Mouse (Mus musculus) thymus, postnatal 10 days (tissue): ENCODE data around the gene 4930579F01Rik.

Experiments
- DNase-seq, 2 experiments: peaks; one replicate each; pipeline ENCODE4 v3.0.0; 2021; ENCODE audit warnings: low spot score in 2 of 2

4930579F01Rik gene

GRCm38 (mm10) chr3:138216091-138216490 lies 22.5 kb upstream of the 4930579F01Rik start:
- DNase-seq: no peak

GRCm38 (mm10) chr3:138215395-138215989 lies 21.9 kb upstream of the 4930579F01Rik start:
- DNase-seq: no peak

- DNase-seq: no peak
These were observed 18.9 kb upstream of the 4930579F01Rik start for GRCm38 (mm10) chr3:138212431-138212951.

- no peak for DNase-seq
These were observed 16.9 kb upstream of the 4930579F01Rik start for GRCm38 (mm10) chr3:138210432-138211075.

GRCm38 (mm10) chr3:138208821-138209220 lies 15.2 kb upstream of the 4930579F01Rik start:
- no peak for DNase-seq

- no peak for DNase-seq
These were observed 5.1 kb upstream of the 4930579F01Rik start for GRCm38 (mm10) chr3:138198722-138199068.

- peak; percentile 55 to 85 for DNase-seq
These were observed 4.5 kb upstream of the 4930579F01Rik start for GRCm38 (mm10) chr3:138197973-138198721.

- no peak for DNase-seq
These were observed 3.9 kb upstream of the 4930579F01Rik start for GRCm38 (mm10) chr3:138197556-138197955.

GRCm38 (mm10) chr3:138197093-138197492 lies 3.5 kb upstream of the 4930579F01Rik start:
- DNase-seq: no peak

GRCm38 (mm10) chr3:138192260-138192659 lies 1.4 kb downstream of the 4930579F01Rik start:
- no peak for DNase-seq

- DNase-seq: no peak
These were observed 7.4 kb downstream of the 4930579F01Rik start for GRCm38 (mm10) chr3:138185995-138186930.

- no peak for DNase-seq
These were observed 8.3 kb downstream of the 4930579F01Rik start for GRCm38 (mm10) chr3:138185290-138185689.

GRCm38 (mm10) chr3:138183371-138183770 lies 10.3 kb downstream of the 4930579F01Rik start:
- no peak for DNase-seq

- no peak for DNase-seq
These were observed 11.6 kb downstream of the 4930579F01Rik start for GRCm38 (mm10) chr3:138182019-138182418.

- no peak for DNase-seq
These were observed 18.1 kb downstream of the 4930579F01Rik start for GRCm38 (mm10) chr3:138175551-138175950.

GRCm38 (mm10) chr3:138173291-138173690 lies 20.3 kb downstream of the 4930579F01Rik start:
- peak in 1 of 2 experiments; percentile 15 for DNase-seq

GRCm38 (mm10) chr3:138162553-138163183 lies 31.0 kb downstream of the 4930579F01Rik start:
- DNase-seq: no peak

- DNase-seq: no peak
These were observed 32.0 kb downstream of the 4930579F01Rik start for GRCm38 (mm10) chr3:138161623-138162022.

GRCm38 (mm10) chr3:138156651-138157050 lies 37.0 kb downstream of the 4930579F01Rik start:
- DNase-seq: no peak

GRCm38 (mm10) chr3:138155062-138155461 lies 38.6 kb downstream of the 4930579F01Rik start:
- no peak for DNase-seq

- no peak for DNase-seq
These were observed 44.8 kb downstream of the 4930579F01Rik start for GRCm38 (mm10) chr3:138148811-138149210.
